Mouse (Mus musculus) erythroblast, embryonic 14.5 days (primary cell): ENCODE data around the gene Lrrc63.

Experiments
- GATA1 ChIP-seq: IDR thresholded peaks from 2 replicates; pipeline ENCODE4 v1.6.1; 2012; ENCODE audit warnings: low read length, inconsistent platforms, mixed read lengths
- TAL1 ChIP-seq: IDR thresholded peaks from 3 replicates; pipeline ENCODE4 v1.6.1; 2012; ENCODE audit warnings: low read length, inconsistent platforms, mixed read lengths

DNA sequence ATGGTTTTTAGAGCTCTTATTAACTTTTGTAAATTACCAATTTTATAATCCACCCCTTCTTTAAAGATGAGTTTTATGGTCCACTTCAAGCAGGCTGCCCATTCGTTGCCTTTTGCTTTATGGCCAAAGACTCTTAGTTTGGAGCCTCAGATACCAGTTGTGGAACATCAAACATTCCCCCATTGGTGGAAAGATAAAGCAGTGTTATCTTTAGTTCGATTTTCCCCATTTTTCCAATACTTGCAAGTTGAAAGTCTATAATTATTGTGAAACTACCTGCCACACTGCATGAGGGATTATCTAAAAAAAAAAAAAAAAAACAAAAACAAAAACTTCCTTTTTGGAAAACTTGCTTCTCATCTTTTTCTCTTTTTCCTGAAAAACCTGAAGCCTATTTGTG lies 20.0 kb upstream of the Lrrc63 start:
- no peak for TF ChIP-seq TAL1
- no peak for TF ChIP-seq GATA1
